Mouse (Mus musculus) heart, adult 18-20 months (tissue): ENCODE measurements around the gene Hist2h2ab. TPM values are rescaled to one million over a fixed set of nuclear protein-coding genes. Genes with fewer than 3 reads are reported as not detected.
"Not testable (repeated sequence)": the region's sequence is repeated elsewhere in the genome, so short reads cannot be mapped to it uniquely, and the experiment has no call there.

Experiments
- DNase-seq, 2 experiments: peaks; one replicate each; pipeline ENCODE4 v3.0.0; 2021 to 2022; ENCODE audit warnings: mixed read lengths in 1 of 2
- long read RNA-seq, 2 experiments: library from polyadenylated mRNA; stranded (forward); transcript quantifications; one replicate each; pipeline ENCODE4 v2.0.0; 2021
- total RNA-seq, 2 experiments: library from RNA; stranded (reverse); gene quantifications; 2 replicates each; pipeline ENCODE4 v1.2.3; 2021

Hist2h2ab gene
- total RNA-seq: 1 to 10 TPM; 1.8 to 1.9 TPM
- long read RNA-seq, experiment 1: 0 reads
- long read RNA-seq, experiment 2: 0 reads

DNA sequence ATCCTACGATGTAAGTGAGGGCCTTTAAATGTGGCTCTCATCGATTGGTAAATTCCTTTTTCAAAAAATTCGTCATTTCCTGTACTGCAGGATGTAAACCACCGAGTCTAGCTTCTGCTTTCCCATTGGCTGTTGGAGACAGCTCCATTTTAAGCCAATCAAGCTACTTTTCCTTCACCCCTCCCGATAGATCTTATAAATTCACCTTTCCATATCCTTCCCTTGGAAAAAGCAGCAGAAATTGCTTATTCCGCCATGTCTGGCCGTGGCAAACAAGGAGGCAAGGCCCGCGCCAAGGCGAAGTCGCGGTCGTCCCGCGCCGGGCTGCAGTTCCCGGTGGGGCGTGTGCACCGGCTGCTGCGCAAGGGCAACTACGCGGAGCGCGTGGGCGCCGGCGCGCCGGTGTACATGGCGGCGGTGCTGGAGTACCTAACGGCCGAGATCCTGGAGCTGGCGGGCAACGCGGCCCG lies at the start of gene Hist2h2ab, which contains the start of gene Bola1:
Hist2h2ab (plus strand) TSS at position 205 of the 470 bp plus-strand sequence.
Bola1 (minus strand) TSS at position 49 of the 470 bp plus-strand sequence.
- DNase-seq: peak; percentile 88 to 89

DNA sequence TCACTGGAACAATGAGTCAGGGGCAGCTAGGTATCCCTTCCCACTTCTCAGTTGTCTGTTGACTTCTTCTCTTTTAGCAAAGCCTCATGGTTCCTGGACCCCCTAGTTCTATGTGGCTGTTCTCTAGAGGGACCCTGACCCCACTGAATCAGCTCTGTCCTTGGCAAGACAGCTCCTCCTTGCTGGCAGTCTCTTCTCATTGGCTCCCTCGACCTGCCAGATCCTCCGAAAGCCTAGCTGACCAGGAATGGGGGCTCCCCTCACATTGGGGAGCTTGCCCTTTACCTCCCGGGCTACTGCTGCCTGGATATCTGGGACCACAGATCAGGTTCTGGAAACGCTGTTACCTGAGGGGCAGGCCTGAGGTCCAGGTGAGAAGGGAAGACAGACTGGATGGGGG lies 49.4 kb upstream of the Hist2h2ab start:
- no peak for DNase-seq

DNA sequence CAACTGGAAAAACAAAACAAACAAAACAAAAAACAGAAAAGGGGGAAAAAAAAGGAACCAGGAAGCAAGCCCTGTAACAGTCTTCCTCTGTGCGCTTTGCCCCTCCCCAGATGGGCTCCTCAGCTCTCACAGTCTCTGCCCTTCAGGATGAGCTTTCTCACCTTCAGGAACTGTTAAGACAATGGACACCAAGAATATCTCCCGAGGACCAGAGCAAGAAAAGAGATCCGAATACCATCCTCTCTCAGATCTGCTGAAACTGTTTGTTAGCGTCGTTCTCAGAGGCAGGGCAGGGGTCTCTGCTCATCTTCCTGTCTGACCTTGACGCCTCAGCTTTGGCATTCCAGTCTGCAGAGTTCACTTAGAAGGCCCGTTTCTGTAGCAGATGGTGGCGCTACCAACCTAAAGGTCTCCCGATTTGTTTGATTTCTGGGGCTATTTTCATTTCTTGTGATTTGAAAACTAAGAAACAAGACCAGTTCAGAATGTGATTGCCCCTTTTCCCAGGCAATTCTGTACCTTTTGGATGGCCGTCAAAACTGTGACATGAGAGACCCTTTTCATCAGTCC lies 48.6 kb upstream of the Hist2h2ab start:
- no peak for DNase-seq

DNA sequence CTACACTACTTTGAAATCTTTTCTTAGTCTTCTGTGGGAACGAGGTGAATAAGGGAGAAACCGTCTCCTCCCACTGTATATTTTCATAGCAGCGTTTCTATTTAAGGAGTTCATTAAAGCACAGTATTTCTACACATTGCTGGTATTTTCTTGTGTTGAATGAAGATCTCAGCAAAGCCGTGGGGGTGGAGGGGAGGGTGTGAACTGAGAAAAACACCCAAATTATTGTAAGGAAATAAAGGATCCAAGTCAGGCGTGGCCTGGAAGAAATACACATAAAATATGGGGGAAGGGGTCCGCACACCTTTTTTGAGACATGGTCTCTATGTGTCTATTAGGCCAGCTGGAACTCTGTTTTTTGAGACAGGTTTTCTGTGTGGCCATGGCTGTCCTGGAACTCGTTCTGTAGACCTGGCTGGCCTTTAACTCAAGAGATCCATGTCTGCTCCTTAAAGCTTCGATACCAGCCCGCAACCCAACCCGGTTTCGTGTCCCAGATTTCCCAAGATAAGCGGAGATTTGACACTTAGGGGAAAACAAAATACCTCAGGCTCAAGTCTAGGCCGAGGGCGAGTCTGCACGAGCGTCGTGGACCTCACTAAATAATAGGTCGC lies 48.0 kb upstream of the Hist2h2ab start:
- no peak for DNase-seq

DNA sequence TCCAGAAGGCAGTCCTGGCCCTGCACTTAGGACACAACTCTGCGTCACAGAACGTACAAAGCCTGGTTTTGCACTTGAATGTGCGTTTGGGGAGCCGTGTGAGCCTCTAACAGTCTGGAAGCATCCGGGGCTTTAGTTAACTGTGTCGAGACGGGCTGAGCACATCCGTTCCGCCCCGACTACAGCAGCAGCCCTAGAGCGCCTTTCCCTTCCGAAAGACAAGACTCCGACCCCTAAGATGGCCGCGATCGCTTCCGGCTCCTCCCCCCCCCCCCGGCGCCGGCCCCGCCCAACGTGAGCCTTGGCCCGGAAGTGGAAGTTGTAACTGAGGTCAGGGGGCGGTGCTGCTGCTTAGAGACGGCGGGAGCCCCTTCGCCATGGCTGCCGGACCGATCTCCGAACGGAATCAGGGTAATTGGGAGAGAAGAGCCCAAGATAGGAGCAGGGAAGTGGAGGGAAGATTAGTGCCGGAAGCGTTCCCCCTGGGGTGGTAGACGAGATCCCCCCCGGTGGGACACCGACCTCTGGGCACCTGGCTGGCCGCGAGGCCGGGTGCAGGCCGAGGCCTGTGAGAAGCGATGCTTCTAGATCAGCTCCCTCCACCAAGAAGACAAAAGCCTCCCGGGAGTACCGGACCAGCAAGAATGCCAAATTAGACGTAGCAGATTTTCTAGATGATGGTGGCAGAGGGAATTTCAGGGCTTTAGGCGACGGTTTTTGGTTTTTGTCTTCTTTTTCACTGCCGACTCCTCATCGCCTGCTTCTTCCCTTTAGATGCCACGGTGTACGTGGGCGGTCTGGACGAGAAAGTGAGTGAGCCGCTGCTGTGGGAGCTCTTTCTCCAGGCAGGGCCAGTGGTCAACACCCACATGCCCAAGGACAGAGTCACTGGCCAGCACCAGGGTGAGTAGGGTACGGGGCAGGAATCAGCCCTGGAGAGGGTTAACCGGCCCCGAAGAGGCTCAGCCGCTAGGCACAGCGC lies 47.2 kb upstream of the Hist2h2ab start, which contains the start of gene Sf3b4:
Sf3b4 (plus strand) TSS at position 136 of the 982 bp plus-strand sequence.
- peak; percentile 91 to 92 for DNase-seq

DNA sequence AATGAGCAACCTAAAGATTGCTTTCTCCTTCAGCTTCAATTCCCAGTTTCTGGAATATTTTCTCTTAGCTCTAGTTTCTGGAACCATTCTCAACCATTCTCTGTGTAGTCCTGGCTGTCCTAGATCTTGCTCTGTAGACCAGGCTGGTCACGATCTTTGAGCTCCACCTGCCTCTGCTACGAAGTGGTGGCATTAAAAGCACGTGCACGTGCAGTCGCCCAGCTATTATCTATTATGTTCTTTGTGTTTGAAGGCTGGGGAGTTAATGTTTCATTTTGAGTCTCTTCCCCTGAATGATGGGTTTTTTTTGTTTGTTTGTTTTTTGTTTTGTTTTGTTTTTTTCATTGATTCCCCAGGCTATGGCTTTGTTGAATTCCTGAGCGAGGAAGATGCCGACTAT lies 46.5 kb upstream of the Hist2h2ab start:
- DNase-seq: no peak

DNA sequence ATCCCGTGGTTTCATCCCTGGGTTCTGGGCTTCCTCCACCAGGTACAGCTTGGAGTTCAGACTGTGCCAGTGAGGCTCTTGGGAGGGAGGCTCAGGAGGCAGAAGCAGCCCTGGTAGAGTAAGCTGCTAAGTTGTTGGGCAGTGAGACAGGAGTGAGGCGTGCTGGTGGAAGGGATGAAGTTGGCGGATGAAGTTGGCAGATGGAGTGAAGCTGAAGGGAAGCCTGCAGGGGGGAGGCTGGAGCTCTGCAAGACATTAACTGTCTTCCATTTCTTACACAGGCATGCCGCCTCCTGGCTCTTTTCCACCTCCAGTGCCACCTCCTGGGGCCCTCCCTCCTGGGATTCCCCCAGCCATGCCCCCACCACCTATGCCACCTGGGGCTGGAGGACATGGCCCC lies 45.6 kb upstream of the Hist2h2ab start:
- not testable (repeated sequence) for DNase-seq

DNA sequence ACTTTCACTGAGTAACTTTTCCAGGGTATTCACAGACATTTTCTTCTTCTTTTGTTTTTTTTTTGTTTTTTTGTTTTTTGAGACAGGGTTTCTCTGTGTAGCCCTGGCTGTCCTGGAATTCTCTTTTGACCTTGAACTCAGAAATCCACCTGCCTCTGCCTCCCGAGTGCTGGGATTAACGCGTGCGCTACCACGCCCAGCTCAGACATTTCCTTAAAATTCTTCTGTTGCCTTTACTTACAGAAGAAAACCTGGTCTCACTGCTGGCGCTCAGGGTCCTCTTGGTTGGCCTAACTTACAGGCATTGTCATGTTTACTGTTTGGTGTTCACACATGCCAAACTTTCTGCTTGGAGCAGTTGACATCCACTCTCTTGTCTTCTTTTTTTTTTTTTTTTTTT lies 44.4 kb upstream of the Hist2h2ab start:
- DNase-seq: no peak

DNA sequence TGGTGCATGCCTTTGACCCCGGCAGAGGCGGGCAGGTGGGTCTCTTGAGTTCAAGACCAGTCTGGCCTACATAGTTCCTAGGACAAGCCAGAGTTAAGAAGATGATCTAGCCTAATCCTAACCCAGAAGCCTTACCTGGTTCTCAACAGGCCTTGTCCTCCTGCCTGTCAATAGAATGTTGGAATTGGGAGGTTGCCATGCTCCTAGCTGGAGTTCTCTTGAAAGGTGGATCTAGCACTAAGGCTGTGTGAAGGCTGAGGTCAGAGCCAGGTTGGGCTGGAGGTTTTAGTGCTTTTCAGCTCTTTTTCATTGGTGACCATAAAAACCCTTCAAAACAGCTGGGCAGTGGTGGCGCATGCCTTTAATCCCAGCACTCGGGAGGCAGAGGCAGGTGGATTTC lies 41.2 kb upstream of the Hist2h2ab start:
- DNase-seq: no peak

DNA sequence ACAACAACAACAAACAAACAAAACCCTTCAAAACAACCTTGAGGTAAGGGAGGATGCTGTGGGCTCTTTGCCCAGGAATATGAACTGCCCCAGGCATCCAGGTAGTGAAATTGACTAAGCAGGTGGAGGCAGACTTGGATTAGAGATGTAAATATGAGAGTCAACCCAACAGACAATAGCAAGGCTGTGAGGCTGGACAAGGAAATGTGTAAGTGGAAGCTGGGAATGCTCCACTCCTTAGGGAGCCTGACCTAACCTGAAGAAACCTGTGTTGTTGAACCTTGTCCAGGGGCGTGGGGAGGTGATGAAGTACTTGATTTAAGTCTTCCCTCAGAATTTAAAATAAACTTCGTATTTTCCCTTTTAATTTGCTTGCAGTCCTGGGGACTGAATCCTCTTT lies 40.8 kb upstream of the Hist2h2ab start:
- no peak for DNase-seq

DNA sequence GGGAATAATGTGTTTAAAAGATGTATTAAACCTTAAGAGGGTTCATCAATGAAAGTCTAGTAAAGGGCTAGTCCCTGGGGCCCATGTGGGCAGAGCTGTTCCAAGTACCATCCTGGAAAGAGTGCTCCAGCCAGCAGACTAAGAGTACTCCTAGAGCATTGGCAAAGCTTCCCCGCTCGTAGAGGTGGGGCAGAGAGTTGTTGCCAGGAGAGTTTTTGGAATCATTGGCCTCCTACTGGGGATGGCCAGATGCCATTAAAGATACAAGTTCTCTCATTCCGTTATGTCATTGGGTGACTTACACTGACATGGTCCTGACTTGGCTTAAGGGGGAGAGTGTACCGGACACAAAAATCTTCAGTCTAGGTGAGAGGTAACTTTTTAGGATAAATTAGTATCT lies 40.1 kb upstream of the Hist2h2ab start:
- DNase-seq: peak; percentile 73 to 82

DNA sequence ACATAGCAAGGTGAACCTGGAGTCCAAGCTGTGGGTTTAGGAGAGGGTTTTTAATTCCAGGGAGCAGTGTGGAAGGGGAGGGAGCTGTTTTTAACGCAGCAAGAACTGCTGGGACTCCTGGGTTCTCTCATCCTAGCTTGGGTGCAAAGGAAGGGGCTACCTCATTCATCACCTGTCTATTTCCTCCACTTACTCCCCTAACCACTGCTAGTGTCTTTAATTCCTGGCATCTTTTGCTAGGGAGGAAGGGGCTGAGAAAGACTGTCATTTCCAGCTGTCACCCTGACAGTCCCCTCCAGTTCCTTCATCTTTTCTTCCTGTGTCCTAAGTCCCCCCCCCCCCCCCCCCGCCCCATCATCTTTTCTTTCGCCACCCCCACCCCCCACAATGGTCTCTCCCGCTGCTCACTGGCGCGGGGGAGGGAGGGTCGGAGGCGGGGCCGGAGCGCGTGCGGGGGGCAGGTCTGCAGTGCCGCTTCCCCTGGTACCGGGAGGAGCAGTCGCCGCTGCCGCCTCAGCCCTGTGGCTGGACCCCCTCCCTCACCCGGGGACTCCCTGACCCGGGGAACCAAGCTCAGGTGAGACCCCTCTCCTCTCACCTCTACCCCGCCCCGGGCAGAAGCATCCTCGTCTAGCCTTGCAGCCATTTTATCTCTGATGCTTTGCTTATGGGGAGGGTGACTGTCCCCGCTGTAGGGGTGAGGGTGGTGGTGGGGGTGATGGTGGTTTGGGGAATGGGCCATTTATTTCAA lies 38.8 kb upstream of the Hist2h2ab start, which contains the start of gene Sv2a:
Sv2a (plus strand) TSS at position 425 of the 751 bp plus-strand sequence.
- peak in 1 of 2 experiments; percentile 28 for DNase-seq

DNA sequence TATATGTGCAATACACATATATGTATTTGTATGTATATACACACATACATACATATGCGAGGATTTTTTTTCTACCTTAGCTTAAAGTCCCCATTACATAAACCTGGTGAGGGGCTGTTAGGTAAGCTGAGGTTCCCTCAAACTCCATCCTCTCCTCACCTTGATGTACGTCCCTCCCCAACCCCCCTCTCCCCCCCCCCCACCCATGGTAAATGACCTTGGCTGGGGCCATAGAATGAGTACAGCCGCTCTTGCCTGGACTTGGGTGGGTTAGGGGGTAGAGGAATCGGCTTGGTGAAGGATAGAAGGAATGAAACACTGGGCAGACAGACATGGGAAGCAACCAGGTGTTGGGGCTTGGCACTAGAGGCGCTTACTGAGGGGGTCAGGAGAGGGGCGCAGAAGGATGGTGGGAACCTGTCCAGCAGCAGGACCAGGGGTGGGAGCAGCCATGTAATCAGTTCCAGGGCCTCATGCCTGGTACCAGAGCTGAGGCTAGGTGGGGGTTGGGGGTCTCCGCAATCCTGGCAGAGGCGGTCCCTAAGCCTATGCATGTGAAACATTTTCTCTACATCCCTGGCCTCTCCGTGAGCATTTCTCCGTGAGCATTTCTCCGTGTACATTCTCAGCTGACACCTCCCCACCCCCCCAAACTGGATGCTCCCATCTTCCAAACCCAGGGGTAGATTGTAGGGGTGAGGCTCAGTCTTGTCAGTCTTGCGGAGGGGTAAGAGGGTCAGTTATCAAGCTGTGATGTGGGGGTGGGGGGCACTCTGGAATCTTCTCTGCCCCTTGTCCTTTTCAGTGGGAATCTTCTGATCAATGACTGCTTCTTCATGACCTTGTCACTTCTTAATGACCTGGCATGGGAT lies 37.9 kb upstream of the Hist2h2ab start:
- DNase-seq: no peak

DNA sequence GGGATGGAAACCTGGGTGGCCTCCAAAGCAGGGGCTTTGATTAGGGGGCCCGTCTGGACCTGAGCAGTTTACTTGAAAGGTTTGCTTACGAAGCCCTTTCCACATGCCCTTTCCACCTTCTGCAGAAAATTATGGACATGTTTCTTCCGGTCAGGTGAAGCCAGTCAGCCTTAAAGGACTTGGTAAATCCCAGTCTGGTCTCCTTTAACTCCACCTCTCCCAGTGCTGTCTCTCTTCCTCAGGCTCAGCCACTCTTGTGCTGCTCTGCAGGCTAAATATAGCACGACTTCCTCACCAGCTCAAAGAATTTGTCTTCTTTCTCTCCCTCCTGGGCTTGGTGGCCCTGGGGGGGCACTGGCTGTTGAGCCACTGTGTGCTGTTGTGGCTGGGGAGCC lies 37.3 kb upstream of the Hist2h2ab start:
- peak in 1 of 2 experiments; percentile 20 for DNase-seq

DNA sequence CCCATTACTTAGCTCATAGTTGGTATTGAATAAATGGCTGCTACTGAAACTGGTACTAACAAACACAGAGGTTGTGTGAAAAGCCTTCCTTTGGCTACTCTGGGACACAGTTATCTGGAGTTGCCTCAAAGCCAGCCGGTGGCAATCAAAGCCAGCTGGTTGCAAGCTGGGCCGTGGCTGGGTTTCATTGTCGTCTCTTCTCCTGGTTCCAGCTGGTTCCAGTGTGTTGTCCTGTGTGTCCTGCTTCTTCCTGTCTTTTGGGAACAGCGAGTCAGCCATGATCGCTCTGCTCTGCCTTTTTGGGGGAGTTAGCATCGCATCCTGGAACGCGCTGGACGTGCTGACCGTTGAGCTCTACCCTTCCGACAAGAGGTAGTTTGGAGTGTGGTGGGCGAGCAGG lies 26.7 kb upstream of the Hist2h2ab start:
- no peak for DNase-seq

DNA sequence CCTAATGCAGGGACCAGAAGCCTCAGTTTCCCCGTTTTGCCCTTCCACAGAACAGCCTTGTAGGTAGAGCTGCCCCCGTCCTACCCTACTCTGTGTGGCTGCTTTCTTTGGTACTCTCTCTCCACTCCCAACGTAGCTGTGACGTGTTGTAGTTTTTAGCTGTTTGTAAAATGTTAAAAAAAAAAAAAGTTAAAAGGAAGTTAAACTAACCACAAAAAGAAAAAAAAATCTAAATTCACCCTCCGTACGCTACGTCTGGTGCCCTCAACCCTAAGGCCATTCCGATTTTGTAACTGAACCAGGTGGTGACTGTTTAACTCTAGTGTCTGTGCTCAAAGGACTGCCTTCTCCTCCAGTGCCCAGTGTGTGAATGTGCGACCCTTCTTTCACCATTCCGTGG lies 24.7 kb upstream of the Hist2h2ab start:
- no peak for DNase-seq

DNA sequence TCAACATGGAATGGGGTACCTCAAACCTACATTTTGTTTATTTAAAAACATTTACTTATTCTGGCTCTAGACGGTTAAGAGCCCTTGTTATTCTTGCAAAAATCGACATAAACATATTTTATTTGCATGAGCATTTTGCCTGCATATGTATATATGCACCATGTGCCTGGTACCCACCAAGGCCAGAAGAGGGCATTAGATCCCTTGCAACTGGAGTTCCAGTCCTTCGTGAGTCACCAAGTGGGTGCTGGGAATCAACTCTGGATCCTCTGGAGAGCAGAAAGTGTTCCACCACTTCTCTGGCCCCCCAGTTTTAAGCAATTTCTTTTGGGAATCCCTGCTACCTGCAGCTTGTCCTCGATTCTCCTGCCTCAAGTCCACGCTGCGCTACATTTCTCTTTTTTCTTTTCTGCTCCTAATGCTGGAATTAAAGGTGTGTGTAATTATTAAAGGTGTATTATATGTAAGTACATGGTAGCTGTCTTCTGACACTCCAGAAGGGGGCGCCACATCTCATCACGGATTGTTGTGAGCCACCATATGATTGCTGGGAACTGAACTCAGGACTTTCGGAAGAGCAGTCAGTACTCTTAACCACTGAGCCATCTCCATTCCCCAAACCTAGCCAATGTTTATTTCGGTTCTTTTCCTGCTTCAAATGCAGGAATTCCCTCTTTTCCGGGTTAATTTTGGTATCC lies 23.9 kb upstream of the Hist2h2ab start:
- DNase-seq: no peak

DNA sequence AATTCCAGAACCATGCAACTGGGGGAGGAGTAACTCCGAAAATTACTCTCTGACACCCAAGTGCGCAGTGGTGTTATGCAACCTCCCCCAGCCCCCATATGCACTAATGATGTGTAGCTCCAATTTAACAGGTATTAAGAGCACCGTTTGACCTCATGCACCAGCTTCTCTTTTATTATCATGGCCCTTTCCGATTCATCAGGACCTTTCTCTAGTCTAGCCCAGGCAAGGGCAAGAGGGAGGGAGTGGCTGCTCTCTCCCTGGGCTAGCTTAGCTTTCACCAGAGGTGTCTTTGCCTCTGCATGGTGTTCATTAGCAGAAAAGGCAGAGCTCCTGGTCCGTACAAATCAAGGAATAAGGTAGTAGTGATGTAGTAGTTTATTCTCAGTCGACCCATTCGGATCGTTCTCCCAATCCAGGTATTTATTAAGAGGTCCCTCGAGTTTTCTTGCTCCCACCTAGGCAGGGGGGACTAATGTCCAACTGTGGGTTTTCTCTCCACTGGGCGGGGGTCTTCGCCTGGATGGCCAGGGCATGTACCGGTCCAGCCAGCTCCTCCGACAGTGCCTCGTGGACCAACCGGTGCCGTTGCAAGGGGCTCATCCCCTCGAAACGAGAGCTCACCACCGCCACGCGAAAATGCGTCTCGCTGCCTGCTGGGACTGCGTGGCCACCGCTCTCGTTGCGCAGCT lies 23.1 kb upstream of the Hist2h2ab start:
- DNase-seq: no peak

DNA sequence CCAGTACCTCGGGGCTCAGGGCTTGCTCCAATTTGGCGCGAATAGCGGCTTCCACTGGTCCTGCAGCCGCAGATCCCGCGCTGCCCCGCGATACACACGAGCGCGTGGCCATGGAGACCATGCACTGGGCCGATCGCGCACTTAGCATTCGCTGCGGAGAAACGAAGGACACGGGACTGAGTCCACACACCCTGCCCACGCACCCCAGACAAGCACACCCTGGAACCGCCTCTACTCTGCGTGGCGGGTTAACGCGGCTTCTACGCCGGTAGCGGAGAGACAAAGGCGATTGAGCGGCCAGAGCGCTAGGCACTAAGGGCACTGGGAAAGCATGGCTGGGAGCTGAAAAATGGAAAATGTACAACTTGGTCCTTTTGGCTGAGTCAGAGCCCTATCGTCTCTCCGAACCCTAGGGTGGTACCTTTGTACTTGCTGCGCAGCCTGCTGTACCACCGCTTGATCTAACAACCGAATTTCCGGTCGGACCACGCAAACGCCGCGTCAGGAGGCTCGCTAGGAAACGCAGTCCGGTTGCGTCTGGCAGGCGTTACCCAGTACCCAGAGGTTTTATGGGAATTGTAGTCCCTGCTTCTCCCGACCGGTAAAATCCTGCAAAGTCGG lies 22.4 kb upstream of the Hist2h2ab start:
- DNase-seq: peak; percentile 91 to 94
